Mouse (Mus musculus): ENCODE results near the gene Timm22. TPM values are rescaled to one million over a fixed set of nuclear protein-coding genes. Genes with fewer than 3 reads are reported as not detected.

The Timm22 gene
- total RNA-seq, 2 experiments from 2014 or later, result 28.6 to 29.4 TPM

GRCm38 (mm10) chr11:76419179-76419578 lies 12.4 kb downstream of the Timm22 start:
- no peak for DNase-seq (ENCODE audit: low spot score in 2 of 2)
- Histone ChIP-seq H3K4me3 (no peak overlapping the region), H3K27ac (peak overlapping the region; percentile 78)
- peak; percentile 53 for TF ChIP-seq CTCF (conservative IDR thresholded peaks at IDR 0.05)

GRCm38 (mm10) chr11:76420896-76421295 lies 14.1 kb downstream of the Timm22 start:
- TF ChIP-seq CTCF (conservative IDR thresholded peaks at IDR 0.05), result no peak
- H3K27ac ChIP-seq, result peak overlapping the region; percentile 56; the same call in 1 of the 2 replicates
- no peak for DNase-seq (ENCODE audit: low spot score in 2 of 2)
- H3K4me3 ChIP-seq, result no peak overlapping the region

GRCm38 (mm10) chr11:76425749-76426148 lies 19.0 kb downstream of the Timm22 start:
- DNase-seq (ENCODE audit: low spot score in 2 of 2), result no peak
- peak overlapping the region; percentile 68 for H3K27ac ChIP-seq
- no peak for TF ChIP-seq CTCF (conservative IDR thresholded peaks at IDR 0.05)
- no peak overlapping the region for H3K4me3 ChIP-seq

- no peak for DNase-seq (ENCODE audit: low spot score in 2 of 2)
- H3K4me3 ChIP-seq, result no peak overlapping the region
- no peak for TF ChIP-seq CTCF (conservative IDR thresholded peaks at IDR 0.05)
- H3K27ac ChIP-seq, result peak overlapping the region; percentile 68
Observed at GRCm38 (mm10) chr11:76427781-76428180, 21.0 kb downstream of the Timm22 start.

GRCm38 (mm10) chr11:76429046-76429445 lies 22.3 kb downstream of the Timm22 start:
- Histone ChIP-seq H3K27ac (peak overlapping the region; percentile 68), H3K4me3 (no peak overlapping the region)
- peak; percentile 58 for TF ChIP-seq CTCF (conservative IDR thresholded peaks at IDR 0.05)
- no peak for DNase-seq (ENCODE audit: low spot score in 2 of 2)

GRCm38 (mm10) chr11:76429556-76429955 lies 22.8 kb downstream of the Timm22 start:
- TF ChIP-seq CTCF (conservative IDR thresholded peaks at IDR 0.05), result no peak

GRCm38 (mm10) chr11:76429966-76430631 lies 23.3 kb downstream of the Timm22 start:
- no peak overlapping the region for H3K4me3 ChIP-seq
- no peak for TF ChIP-seq CTCF (conservative IDR thresholded peaks at IDR 0.05)
- peak overlapping the region; percentile 68 for H3K27ac ChIP-seq
- no peak for DNase-seq (ENCODE audit: low spot score in 2 of 2)

More at GRCm38 (mm10) chr11:76429556-76429955, 22.8 kb downstream of the Timm22 start:
- Histone ChIP-seq H3K4me3 (no peak overlapping the region), H3K27ac (peak overlapping the region; percentile 68)
- no peak for DNase-seq (ENCODE audit: low spot score in 2 of 2)

- Histone ChIP-seq H3K27ac (peak overlapping the region; percentile 73), H3K4me3 (peak overlapping the region; percentile 24; the same call in 1 of the 2 replicates)
- no peak for DNase-seq (ENCODE audit: low spot score in 2 of 2)
- no peak for TF ChIP-seq CTCF (conservative IDR thresholded peaks at IDR 0.05)
Observed at GRCm38 (mm10) chr11:76436009-76436408, 29.3 kb downstream of the Timm22 start.

GRCm38 (mm10) chr11:76436864-76437437 lies 30.2 kb downstream of the Timm22 start:
- DNase-seq (ENCODE audit: low spot score in 2 of 2), result peak; percentile 41 to 53
- peak overlapping the region; percentile 68 for H3K27ac ChIP-seq
- TF ChIP-seq CTCF (conservative IDR thresholded peaks at IDR 0.05), result peak; percentile 29
- H3K4me3 ChIP-seq, result peak overlapping the region; percentile 48

- H3K27ac ChIP-seq, result peak overlapping the region; percentile 79
- no peak for TF ChIP-seq CTCF (conservative IDR thresholded peaks at IDR 0.05)
- no peak overlapping the region for H3K4me3 ChIP-seq
- peak; percentile 62 to 83 for DNase-seq (ENCODE audit: low spot score in 2 of 2)
Observed at GRCm38 (mm10) chr11:76439666-76440065, 32.9 kb downstream of the Timm22 start.

GRCm38 (mm10) chr11:76445459-76445858 lies 38.7 kb downstream of the Timm22 start:
- H3K4me3 ChIP-seq, result no peak overlapping the region
- TF ChIP-seq CTCF (conservative IDR thresholded peaks at IDR 0.05), result no peak
- peak overlapping the region; percentile 24 for H3K27ac ChIP-seq
- no peak for DNase-seq (ENCODE audit: low spot score in 2 of 2)

GRCm38 (mm10) chr11:76446251-76446650 lies 39.5 kb downstream of the Timm22 start:
- TF ChIP-seq CTCF (conservative IDR thresholded peaks at IDR 0.05), result no peak
- DNase-seq (ENCODE audit: low spot score in 2 of 2), result no peak
- peak overlapping the region; percentile 24; the same call in 1 of the 2 replicates for H3K27ac ChIP-seq
- H3K4me3 ChIP-seq, result no peak overlapping the region

- H3K27ac ChIP-seq, result peak overlapping the region; percentile 91
Observed at GRCm38 (mm10) chr11:76449520-76450201, 42.9 kb downstream of the Timm22 start.

More at GRCm38 (mm10) chr11:76449520-76450201, 42.9 kb downstream of the Timm22 start:
- peak overlapping the region; percentile 29; the same call in 1 of the 2 replicates for H3K4me3 ChIP-seq
- no peak for TF ChIP-seq CTCF (conservative IDR thresholded peaks at IDR 0.05)
- peak; percentile 86 to 89 for DNase-seq (ENCODE audit: low spot score in 2 of 2)
